Mouse (Mus musculus) ES-Bruce4 (cell line): ENCODE data around the gene Macrod2.

Experiments used
- CTCF ChIP-seq: IDR thresholded peaks from one replicate; pipeline ENCODE4 v1.8.1; 2011; ENCODE audit warnings: low read depth, low read length
- EP300 ChIP-seq: IDR thresholded peaks from 2 replicates; pipeline ENCODE4 v1.6.1; 2011; ENCODE audit warnings: low read depth, low read length; ENCODE audit not compliant: insufficient read depth
- POLR2A ChIP-seq: IDR thresholded peaks from one replicate; pipeline ENCODE4 v1.8.1; 2011; ENCODE audit warnings: low read length; ENCODE audit not compliant: insufficient read depth

- TF ChIP-seq POLR2A (no peak), CTCF (no peak), EP300 (no peak)
Measured at GRCm38 (mm10) chr2:140707550-140707949, 312.4 kb downstream of the Macrod2 start.
